ENCODE assay signal across 8 mouse cellular contexts in genomic region chr6:92183621-92184131, GRCm38 (mm10). TPM values are rescaled to one million over a fixed set of nuclear protein-coding genes. Genes with fewer than 3 reads are reported as not detected.
A peak's percentile ranks its signal among the peaks of the same experiment; 100 is the strongest.
DNase-seq lines count a peak whose midpoint lies in the region; ATAC-seq and TF ChIP-seq lines count a peak whose summit lies in the region.

Gene Mrps25, minus strand, starts transcription at chr6:92184033.

- no peaks in the 10 kb centered on the region for H3K27me3 ChIP-seq in embryonic facial prominence, embryonic 14.5 days (replicated peaks; ENCODE audit: control insufficient read depth, insufficient read depth, low read length)
- H3K27me3 ChIP-seq in heart, adult 2 months (ENCODE audit: control insufficient read depth, insufficient read depth, low read length), result no peaks in the 10 kb centered on the region
- H3K27me3 ChIP-seq in kidney, adult 2 months (replicated peaks; ENCODE audit: control insufficient read depth, insufficient read depth, low read length), result no peaks in the 10 kb centered on the region
- H3K27me3 ChIP-seq in limb, embryonic 12.5 days, result no peaks in the 10 kb centered on the region
- H3K27me3 ChIP-seq in midbrain, embryonic 14.5 days (ENCODE audit: control insufficient read depth, insufficient read depth, low read length), result no peaks in the 10 kb centered on the region
- H3K27me3 ChIP-seq in spleen, adult 2 months (ENCODE audit: control insufficient read depth, insufficient read depth, low read length), result no peaks in the 10 kb centered on the region

- peak within 1 kb of the TSS; percentile 14; the same call in 1 of the 2 replicates for H3K27ac ChIP-seq in bone marrow, adult 2 months (ENCODE audit: control insufficient read depth, insufficient read depth, low read depth, low read length, poor library complexity)
- peak within 1 kb of the TSS; percentile 54 for H3K27ac ChIP-seq in embryonic facial prominence, embryonic 14.5 days (replicated peaks; ENCODE audit: low read depth, low read length)
- H3K27ac ChIP-seq in heart, adult 2 months, result peak within 1 kb of the TSS; percentile 66
- no peak within 1 kb of the TSS for H3K27ac ChIP-seq in kidney, adult 2 months (ENCODE audit: insufficient read depth, low read depth, low read length)
- H3K27ac ChIP-seq in limb, embryonic 12.5 days, result peak within 1 kb of the TSS; percentile 69
- H3K27ac ChIP-seq in midbrain, embryonic 14.5 days (replicated peaks; ENCODE audit: low read depth, low read length), result peak within 1 kb of the TSS; percentile 50
- no peak within 1 kb of the TSS; the same call in 1 of the 2 replicates for H3K27ac ChIP-seq in spleen, adult 2 months (ENCODE audit: insufficient read depth, low read length)

- peaks cover 10% of the 10 kb centered on the region for H3K9me3 ChIP-seq in embryonic facial prominence, embryonic 14.5 days (ENCODE audit: control insufficient read depth, low read length)
- H3K9me3 ChIP-seq in limb, embryonic 12.5 days, result peaks cover 16% of the 10 kb centered on the region
- H3K9me3 ChIP-seq in midbrain, embryonic 14.5 days (ENCODE audit: control insufficient read depth, low read length), result 0 out of 2 replicates have a peak, but pooled peaks cover 4% of the 10 kb centered on the region

- TF ChIP-seq EP300 in heart, adult 2 months (IDR thresholded peaks at IDR 0.05; ENCODE audit: insufficient read depth, low read depth, low read length), result no peak

- TF ChIP-seq CTCF in bone marrow, adult 2 months (IDR thresholded peaks at IDR 0.05; ENCODE audit: control insufficient read depth, insufficient read depth, low read length), result no peak
- TF ChIP-seq CTCF in heart, adult 2 months (IDR thresholded peaks at IDR 0.05), result no peak
- TF ChIP-seq CTCF in kidney, adult 2 months (conservative IDR thresholded peaks at IDR 0.05; ENCODE audit: insufficient read depth, insufficient read length, low read depth, low read length), result no peak
- no peak for TF ChIP-seq CTCF in spleen, adult 2 months (IDR thresholded peaks at IDR 0.05; ENCODE audit: extremely low read depth, insufficient read depth, insufficient read length, insufficient replicate concordance)

- peak within 1 kb of the TSS; percentile 100 for H3K4me3 ChIP-seq in bone marrow, adult 2 months (replicated peaks; ENCODE audit: control insufficient read depth, low read depth, low read length)
- H3K4me3 ChIP-seq in embryonic facial prominence, embryonic 14.5 days (ENCODE audit: low read depth, low read length), result peak within 1 kb of the TSS; percentile 80
- peak within 1 kb of the TSS; percentile 74 for H3K4me3 ChIP-seq in heart, adult 2 months
- H3K4me3 ChIP-seq in kidney, adult 2 months (ENCODE audit: insufficient read depth, low read depth, low read length), result peak within 1 kb of the TSS; percentile 87
- peak within 1 kb of the TSS; percentile 75 for H3K4me3 ChIP-seq in limb, embryonic 12.5 days (replicated peaks)
- peak within 1 kb of the TSS; percentile 72 for H3K4me3 ChIP-seq in midbrain, embryonic 14.5 days (replicated peaks; ENCODE audit: low read depth, low read length)
- peak within 1 kb of the TSS; percentile 97 for H3K4me3 ChIP-seq in spleen, adult 2 months (ENCODE audit: extremely low read depth, insufficient read depth, insufficient read length)

- WGBS in bone marrow, adult 2 months, result under 1% methylated on average over 42 of the region's 42 CpGs
- under 1% methylated on average over 40 of the region's 42 CpGs for WGBS in embryonic facial prominence, embryonic 14.5 days
- WGBS in heart, adult 2 months, result under 1% methylated on average over 42 of the region's 42 CpGs
- under 1% methylated on average over 42 of the region's 42 CpGs for WGBS in kidney, adult 2 months
- WGBS in limb, embryonic 12.5 days, result under 1% methylated on average over 42 of the region's 42 CpGs
- WGBS in midbrain, embryonic 14.5 days, result under 1% methylated on average over 42 of the region's 42 CpGs
- under 1% methylated on average over 42 of the region's 42 CpGs for WGBS in spleen, adult 2 months

- peak within 1 kb of the TSS; percentile 83 for H3K9ac ChIP-seq in embryonic facial prominence, embryonic 14.5 days (ENCODE audit: low read depth, low read length)
- peak within 1 kb of the TSS; percentile 87 for H3K9ac ChIP-seq in heart, adult 2 months (ENCODE audit: low read depth, low read length)
- peak within 1 kb of the TSS; percentile 73 for H3K9ac ChIP-seq in limb, embryonic 12.5 days (replicated peaks)
- peak within 1 kb of the TSS; percentile 68 for H3K9ac ChIP-seq in midbrain, embryonic 14.5 days (replicated peaks; ENCODE audit: low read length)

- peak; percentile 94 for ATAC-seq in embryonic facial prominence, embryonic 14.5 days (ENCODE audit: low read depth)
- peak; percentile 90 for ATAC-seq in limb, embryonic 12.5 days (ENCODE audit: insufficient number of reproducible peaks, insufficient read depth, low FRiP score, low TSS enrichment, low read depth)
- ATAC-seq in midbrain, embryonic 14.5 days (ENCODE audit: low FRiP score, low TSS enrichment), result peak; percentile 90

- peaks cover 2% of the 10 kb centered on the region for H3K4me1 ChIP-seq in bone marrow, adult 2 months (ENCODE audit: control insufficient read depth, insufficient read depth, low read length)
- H3K4me1 ChIP-seq in embryonic facial prominence, embryonic 14.5 days (ENCODE audit: control insufficient read depth, insufficient read depth, low read length), result peaks cover 10% of the 10 kb centered on the region
- peaks cover 1% of the 10 kb centered on the region; the same call in 1 of the 2 replicates for H3K4me1 ChIP-seq in heart, adult 2 months (ENCODE audit: control insufficient read depth, insufficient read depth, low read length)
- peaks cover 5% of the 10 kb centered on the region for H3K4me1 ChIP-seq in kidney, adult 2 months (ENCODE audit: control insufficient read depth, insufficient read depth, low read length)
- peaks cover 13% of the 10 kb centered on the region for H3K4me1 ChIP-seq in limb, embryonic 12.5 days (replicated peaks)
- peaks cover 10% of the 10 kb centered on the region for H3K4me1 ChIP-seq in midbrain, embryonic 14.5 days (ENCODE audit: control insufficient read depth, insufficient read depth, low read length)
- peaks cover 7% of the 10 kb centered on the region; the same call in 1 of the 2 replicates for H3K4me1 ChIP-seq in spleen, adult 2 months (ENCODE audit: control insufficient read depth, insufficient read depth, insufficient read length)

- no peaks in the 10 kb centered on the region; the same call in 1 of the 2 replicates for H3K79me2 ChIP-seq in heart, adult 2 months (replicated peaks; ENCODE audit: control insufficient read depth, insufficient read depth, low read length)

- TF ChIP-seq POLR2A in bone marrow, adult 2 months (IDR thresholded peaks at IDR 0.05; ENCODE audit: borderline replicate concordance, control insufficient read depth, low read depth, low read length), result peak; percentile 69; the same call in 1 of the 2 replicates
- TF ChIP-seq POLR2A in heart, adult 2 months (IDR thresholded peaks at IDR 0.05; ENCODE audit: insufficient read depth, low read depth, low read length), result peak; percentile 94
- peak; percentile 53 for TF ChIP-seq POLR2A in kidney, adult 2 months (IDR thresholded peaks at IDR 0.05; ENCODE audit: low read depth, low read length)
- TF ChIP-seq POLR2A in spleen, adult 2 months (IDR thresholded peaks at IDR 0.05; ENCODE audit: low read depth, low read length), result no peak

- H3K36me3 ChIP-seq in embryonic facial prominence, embryonic 14.5 days (ENCODE audit: control insufficient read depth, insufficient read depth, low read length), result peaks cover 40% of the 10 kb centered on the region
- H3K36me3 ChIP-seq in heart, adult 2 months (ENCODE audit: control insufficient read depth, insufficient read depth, low read length), result no peaks in the 10 kb centered on the region
- no peaks in the 10 kb centered on the region for H3K36me3 ChIP-seq in kidney, adult 2 months (ENCODE audit: control insufficient read depth, insufficient read depth, low read length)
- peaks cover 53% of the 10 kb centered on the region for H3K36me3 ChIP-seq in limb, embryonic 12.5 days
- peaks cover 32% of the 10 kb centered on the region for H3K36me3 ChIP-seq in midbrain, embryonic 14.5 days (ENCODE audit: control insufficient read depth, insufficient read depth, low read length)
- H3K36me3 ChIP-seq in spleen, adult 2 months (ENCODE audit: control insufficient read depth, insufficient read depth, low read length), result peaks cover 4% of the 10 kb centered on the region

- peak within 1 kb of the TSS; percentile 78 for H3K4me2 ChIP-seq in embryonic facial prominence, embryonic 14.5 days (ENCODE audit: low read depth, low read length)
- H3K4me2 ChIP-seq in limb, embryonic 12.5 days, result peak within 1 kb of the TSS; percentile 80
- peak within 1 kb of the TSS; percentile 78 for H3K4me2 ChIP-seq in midbrain, embryonic 14.5 days (ENCODE audit: low read length)

- DNase-seq in 416B (ENCODE audit: low read depth), result peak; percentile 59
- peak; percentile 90 for DNase-seq in embryonic facial prominence, embryonic 14.5 days (ENCODE audit: low spot score)
- DNase-seq in heart, adult 2 months, result peak; percentile 82 to 87
- DNase-seq in kidney, adult 2 months, result peak; percentile 76
- DNase-seq in midbrain, embryonic 14.5 days, result peak; percentile 94
- DNase-seq in spleen, adult 2 months (ENCODE audit: low read depth in 1 of 2, low spot score in 2 of 2), result peak in 1 of 2 experiments; percentile 45

- intact Hi-C loops in heart, adult 2 months (cut with DNase I), result loop anchor here (5.0 to 10.0 kb wide), 2 partner anchors 91 to 279 kb away; partner anchors contain the start of genes 4930590J08Rik and Nr2c2

RNA-seq across cellular contexts. Expression of gene Mrps25, which starts in this region (rescaled TPM):
- polyA plus RNA-seq in bone marrow, adult 2 months (2011; ENCODE audit: insufficient read depth, insufficient read length, low replicate concordance, missing spikeins), result 42.3 and 63.3 TPM in 2 replicates
- 61.2 and 70.1 TPM in 2 replicates for polyA plus RNA-seq in embryonic facial prominence, embryonic 14.5 days (2014; fragmentation: Nextera tagmentation; extraction: Ambion mirVana)
- total RNA-seq in heart, adult 2 months (2021), result 10 to 100 TPM; 70.5 to 76.5 TPM
- polyA plus RNA-seq in heart, adult 2 months (2012; rRNA removed), result 21.2 and 35.9 TPM in 2 replicates
- polyA plus RNA-seq in kidney, adult 2 months (2012; rRNA removed), result 21.0 and 25.2 TPM in 2 replicates
- polyA plus RNA-seq in limb, embryonic 12.5 days (2016; fragmentation: Nextera tagmentation; extraction: Ambion mirVana), result 87.1 and 90.4 TPM in 2 replicates
- 53.0 and 60.4 TPM in 2 replicates for polyA plus RNA-seq in midbrain, embryonic 14.5 days (2014; fragmentation: Nextera tagmentation; extraction: Ambion mirVana)
- polyA plus RNA-seq in spleen, adult 2 months (2012; rRNA removed), result 4.4 and 5.9 TPM in 2 replicates

Comparison
In these comparisons a context has a peak if more than half of its experiments do, and no peak if none do; other contexts are left out.
1. H3K27ac ChIP-seq: peak in bone marrow, adult 2 months (single experiment), embryonic facial prominence, embryonic 14.5 days (single experiment), heart, adult 2 months (single experiment), limb, embryonic 12.5 days (single experiment) and midbrain, embryonic 14.5 days (single experiment); none in kidney, adult 2 months (single experiment) and spleen, adult 2 months (single experiment).
2. Peak in every context shown above with its lines, with median percentiles within 50 percentile points of each other: H3K4me3 ChIP-seq, ATAC-seq, H3K4me2 ChIP-seq and H3K9ac ChIP-seq.